Mouse (Mus musculus) layer of hippocampus, postnatal 25 days (tissue): ENCODE data around the gene Lmo1. TPM values are rescaled to one million over a fixed set of nuclear protein-coding genes. Genes with fewer than 3 reads are reported as not detected.

Experiments
- DNase-seq, 2 experiments: peaks; one replicate each; pipeline ENCODE4 v3.0.0; 2022; ENCODE audit warnings: mixed read lengths in 2 of 2, low spot score in 1 of 2; ENCODE audit errors: extremely low spot score in 1 of 2
- total RNA-seq, 2 experiments: library from RNA; stranded (reverse); gene quantifications; 2 replicates each; pipeline ENCODE4 v1.2.3; 2021

Lmo1 gene
- total RNA-seq = 10 to 100 TPM; 63.2 to 72.8 TPM

GRCm38 (mm10) chr7:109174949-109175669, at the start of gene Lmo1:
Lmo1 (minus strand) TSS chr7:109175207.
- no peak for DNase-seq

GRCm38 (mm10) chr7:109221716-109222110, 46.7 kb upstream of the Lmo1 start:
- DNase-seq = no peak

GRCm38 (mm10) chr7:109220766-109221715, 46.0 kb upstream of the Lmo1 start:
- no peak for DNase-seq

- DNase-seq = no peak
These were observed 45.0 kb upstream of the Lmo1 start for GRCm38 (mm10) chr7:109220026-109220425.

- no peak for DNase-seq
These were observed 43.9 kb upstream of the Lmo1 start for GRCm38 (mm10) chr7:109218977-109219271.

GRCm38 (mm10) chr7:109218130-109218976, 43.3 kb upstream of the Lmo1 start:
- peak; percentile 64 to 89 for DNase-seq

GRCm38 (mm10) chr7:109209804-109210203, 34.8 kb upstream of the Lmo1 start:
- DNase-seq = no peak

- no peak for DNase-seq
These were observed 32.8 kb upstream of the Lmo1 start for GRCm38 (mm10) chr7:109207811-109208210.

GRCm38 (mm10) chr7:109206358-109206757, 31.4 kb upstream of the Lmo1 start:
- no peak for DNase-seq

- DNase-seq = no peak
These were observed 28.1 kb upstream of the Lmo1 start for GRCm38 (mm10) chr7:109203140-109203539.

GRCm38 (mm10) chr7:109200559-109200958, 25.6 kb upstream of the Lmo1 start:
- no peak for DNase-seq

GRCm38 (mm10) chr7:109197161-109197650, 22.2 kb upstream of the Lmo1 start:
- DNase-seq = no peak

GRCm38 (mm10) chr7:109196399-109197082, 21.5 kb upstream of the Lmo1 start:
- no peak for DNase-seq

- DNase-seq = no peak
These were observed 21.0 kb upstream of the Lmo1 start for GRCm38 (mm10) chr7:109195982-109196381.

GRCm38 (mm10) chr7:109194850-109195249, 19.8 kb upstream of the Lmo1 start:
- DNase-seq = no peak

GRCm38 (mm10) chr7:109187244-109188035, 12.4 kb upstream of the Lmo1 start:
- no peak for DNase-seq

- DNase-seq = no peak
These were observed 11.0 kb upstream of the Lmo1 start for GRCm38 (mm10) chr7:109185975-109186374.

GRCm38 (mm10) chr7:109185564-109185963, 10.6 kb upstream of the Lmo1 start:
- no peak for DNase-seq

- DNase-seq = no peak
These were observed 1.7 kb upstream of the Lmo1 start for GRCm38 (mm10) chr7:109176688-109177087.
